Mouse (Mus musculus): ENCODE measurements at regions not wholly inside any gene's neighbourhood (a gene's known extent, or its start where the extent isn't known, plus 50 kb on each side); places are given as distances from the start of the nearest gene placed in this dataset.
A peak's percentile ranks its signal among the peaks of the same experiment; 100 is the strongest.

DNA sequence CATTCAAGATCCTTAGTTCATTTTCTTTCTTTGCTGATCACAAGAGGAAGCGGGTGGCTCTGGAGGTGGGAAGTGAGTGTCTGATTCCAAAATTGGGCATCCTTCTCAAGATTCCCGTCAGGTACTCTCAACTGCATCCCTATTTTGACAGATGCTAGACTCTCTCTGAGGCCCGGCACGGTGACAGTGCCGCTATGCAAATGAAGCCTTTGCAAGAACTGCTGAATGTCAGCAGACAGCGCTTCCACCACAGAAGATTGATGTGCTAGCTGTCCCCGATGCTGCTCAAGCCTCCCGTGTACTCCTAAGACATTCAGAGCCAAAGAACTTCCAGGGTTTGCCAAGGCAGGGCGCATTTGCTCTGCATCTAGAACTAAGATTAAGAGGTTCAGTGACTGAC lies 50.9 kb upstream of the Cpne4 start:
- DNase-seq (ENCODE audit: low spot score): no peak

DNA sequence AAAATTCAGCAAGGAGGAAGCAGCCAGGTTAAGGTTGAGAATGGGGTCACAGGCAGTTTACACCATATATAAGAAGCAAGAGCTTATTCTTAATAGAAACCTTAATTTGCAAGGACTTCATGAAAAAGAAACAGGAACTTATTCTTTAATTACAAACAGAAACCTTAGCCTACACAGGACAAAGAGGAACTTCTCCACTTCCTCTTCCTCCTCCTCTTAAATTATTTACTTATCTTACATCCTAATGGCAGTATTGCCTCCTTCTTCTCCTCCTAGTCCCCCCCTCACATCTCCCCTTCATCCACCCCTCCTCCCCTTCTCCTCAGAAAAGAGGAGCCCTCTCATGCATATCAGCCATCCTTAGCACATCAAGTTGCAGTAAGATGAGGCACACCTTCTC lies 56.4 kb upstream of the Cpne4 start:
- DNase-seq (ENCODE audit: low spot score): no peak

DNA sequence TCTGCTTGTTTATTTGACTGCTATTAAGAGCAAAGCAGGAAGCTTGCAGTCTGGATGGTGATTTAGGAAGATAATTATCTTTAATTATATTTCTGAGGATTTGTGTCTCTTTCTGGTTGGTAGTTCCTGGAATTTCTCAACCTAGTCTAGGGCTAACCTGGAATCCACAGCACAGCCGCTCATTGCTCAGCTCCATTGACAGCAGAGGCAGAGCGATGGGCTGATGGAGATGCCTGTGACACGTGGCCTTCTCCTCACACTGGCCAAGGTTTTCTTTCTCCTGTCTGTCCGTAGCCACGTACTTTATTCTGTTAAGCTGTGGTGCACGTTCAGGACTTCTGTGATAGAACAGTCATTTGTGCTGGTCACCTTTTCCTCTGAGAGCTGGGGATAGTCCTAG lies 57.7 kb upstream of the Cpne4 start:
- DNase-seq (ENCODE audit: low spot score): no peak

DNA sequence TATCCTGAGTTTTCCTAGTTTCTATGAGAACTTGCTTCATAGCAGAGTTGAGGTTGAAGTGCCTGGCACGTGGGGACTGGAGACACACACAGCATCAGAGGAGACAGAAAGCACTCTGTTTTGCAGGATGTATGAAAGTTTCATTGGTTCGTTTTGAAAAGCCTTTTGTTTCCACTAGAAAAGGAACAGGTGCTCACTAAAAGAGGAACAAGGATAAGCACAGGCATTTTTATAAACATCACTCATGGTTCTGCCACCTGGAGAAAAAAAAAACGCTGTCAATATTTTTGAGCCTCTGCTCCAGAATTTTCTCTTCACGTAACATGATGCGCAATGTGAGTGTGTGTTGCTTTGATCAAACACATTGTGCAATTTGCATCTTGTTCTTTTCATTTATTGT lies 64.6 kb upstream of the Cpne4 start:
- no peak for DNase-seq (ENCODE audit: low spot score)

- DNase-seq (ENCODE audit: low spot score): no peak
Measured at GRCm38 (mm10) chr9:104480683-104481082, 66.4 kb upstream of the Cpne4 start.

- no peak for DNase-seq (ENCODE audit: low spot score)
Measured at GRCm38 (mm10) chr9:104474831-104475230, 72.3 kb upstream of the Cpne4 start.

- DNase-seq (ENCODE audit: low spot score): no peak
Measured at GRCm38 (mm10) chr9:104467238-104467637, 79.8 kb upstream of the Cpne4 start.

DNA sequence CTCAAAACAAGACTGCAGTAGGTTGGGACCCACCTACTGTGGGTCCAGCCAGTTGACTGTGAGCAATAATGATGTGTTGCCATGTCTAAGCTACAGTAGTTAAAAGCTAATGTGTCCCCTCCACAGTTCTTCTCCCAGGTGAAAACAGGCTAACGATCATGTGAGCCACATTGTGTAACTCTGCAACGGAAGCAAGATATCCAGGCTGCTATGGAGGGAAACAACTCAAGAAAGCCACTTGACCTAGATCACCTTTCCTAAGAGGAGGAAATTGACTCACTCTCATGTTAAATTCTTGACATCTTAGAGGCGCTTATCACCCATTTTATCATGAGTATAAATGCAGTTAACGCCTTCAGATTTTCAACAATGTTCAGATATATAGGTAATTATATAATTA lies 83.4 kb upstream of the Cpne4 start:
- DNase-seq (ENCODE audit: low spot score): no peak

- DNase-seq (ENCODE audit: low spot score): no peak
Measured at GRCm38 (mm10) chr9:104460133-104460532, 87.0 kb upstream of the Cpne4 start.

- no peak for DNase-seq (ENCODE audit: low spot score)
Measured at GRCm38 (mm10) chr9:104457635-104458034, 89.5 kb upstream of the Cpne4 start.

GRCm38 (mm10) chr9:104448577-104449165 lies 98.4 kb upstream of the Cpne4 start:
- no peak for DNase-seq (ENCODE audit: low spot score)

DNA sequence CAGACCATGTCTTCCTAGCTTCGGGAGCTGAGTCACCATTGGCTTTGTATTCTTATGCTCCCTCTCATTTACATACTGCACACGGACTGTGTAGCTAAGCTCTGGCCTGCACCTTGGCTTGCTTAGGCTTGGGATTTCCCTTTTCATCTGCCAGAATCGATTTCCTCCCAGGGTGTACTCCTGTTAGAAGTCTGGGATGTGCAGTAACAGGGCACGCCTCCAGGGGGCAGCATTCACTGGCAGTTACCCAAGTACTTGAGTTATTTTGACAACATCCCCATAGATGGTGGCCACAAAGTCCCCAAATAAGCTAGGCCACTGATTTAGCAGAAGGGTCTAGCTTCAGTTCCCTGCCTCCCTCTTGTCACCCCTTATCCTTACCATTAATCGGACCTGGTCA lies 102.2 kb upstream of the Cpne4 start:
- peak; percentile 12 for DNase-seq (ENCODE audit: low spot score)

DNA sequence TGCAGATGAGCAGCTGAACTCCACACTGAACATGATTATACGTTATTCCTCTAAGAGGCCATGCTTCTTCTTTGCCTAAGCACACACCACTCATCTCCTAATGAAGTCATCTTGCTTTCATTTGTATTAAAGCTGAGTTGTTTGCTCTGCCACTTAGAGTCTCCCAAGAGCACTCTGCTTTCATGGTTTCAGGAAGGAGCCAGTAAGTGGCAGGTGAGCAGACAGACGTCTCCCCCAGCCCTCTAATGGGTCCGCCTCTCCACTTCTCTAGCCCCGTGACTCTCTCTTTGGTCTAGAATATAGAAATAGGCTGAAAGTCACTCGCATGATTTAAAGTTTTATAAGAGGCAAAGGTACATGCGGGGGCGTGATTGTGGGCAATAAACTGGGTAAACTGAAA lies 103.8 kb upstream of the Cpne4 start:
- DNase-seq (ENCODE audit: low spot score): no peak

DNA sequence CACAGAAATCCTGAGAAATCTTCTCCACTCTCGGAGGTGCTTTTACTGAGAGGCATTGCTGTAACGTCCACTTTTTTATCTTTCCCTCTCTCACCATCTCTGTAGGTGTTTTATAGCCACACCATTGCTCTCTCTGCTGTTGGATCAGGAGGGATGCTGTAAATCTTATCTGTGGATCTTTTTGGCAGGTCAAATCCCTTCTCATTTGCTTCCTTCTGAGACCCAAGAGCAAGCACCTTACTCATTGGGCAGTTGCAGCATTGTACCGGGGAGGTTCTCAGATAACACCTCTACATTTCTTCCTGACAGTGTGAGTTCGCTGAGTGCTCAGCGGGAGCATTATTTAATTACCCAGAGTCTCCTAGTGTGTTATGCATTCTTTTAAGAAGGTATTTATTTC lies 75.5 kb upstream of the Acpp start:
- no peak for DNase-seq (ENCODE audit: low spot score)

GRCm38 (mm10) chr9:104410211-104410610 lies 72.7 kb upstream of the Acpp start:
- peak; percentile 43 for DNase-seq (ENCODE audit: low spot score)

DNA sequence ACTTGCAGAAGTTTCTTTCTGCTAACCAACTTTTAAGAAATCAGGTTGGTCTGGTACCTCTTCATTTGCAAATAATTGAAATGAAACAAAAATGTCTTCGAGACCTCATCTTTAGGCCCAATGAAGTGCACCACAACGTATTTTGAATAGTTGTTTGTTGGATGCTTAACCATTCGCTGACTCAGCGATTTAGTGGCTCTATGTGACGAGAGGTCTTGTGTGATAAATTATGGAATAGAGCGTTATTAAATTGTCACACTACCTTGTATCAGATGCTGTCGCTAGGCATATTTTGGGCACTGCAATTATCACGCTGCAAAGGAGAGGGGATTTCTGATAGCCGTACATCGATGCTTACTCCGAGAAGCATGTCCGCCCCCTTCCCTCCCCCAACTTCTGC lies 71.8 kb upstream of the Acpp start:
- no peak for DNase-seq (ENCODE audit: low spot score)

DNA sequence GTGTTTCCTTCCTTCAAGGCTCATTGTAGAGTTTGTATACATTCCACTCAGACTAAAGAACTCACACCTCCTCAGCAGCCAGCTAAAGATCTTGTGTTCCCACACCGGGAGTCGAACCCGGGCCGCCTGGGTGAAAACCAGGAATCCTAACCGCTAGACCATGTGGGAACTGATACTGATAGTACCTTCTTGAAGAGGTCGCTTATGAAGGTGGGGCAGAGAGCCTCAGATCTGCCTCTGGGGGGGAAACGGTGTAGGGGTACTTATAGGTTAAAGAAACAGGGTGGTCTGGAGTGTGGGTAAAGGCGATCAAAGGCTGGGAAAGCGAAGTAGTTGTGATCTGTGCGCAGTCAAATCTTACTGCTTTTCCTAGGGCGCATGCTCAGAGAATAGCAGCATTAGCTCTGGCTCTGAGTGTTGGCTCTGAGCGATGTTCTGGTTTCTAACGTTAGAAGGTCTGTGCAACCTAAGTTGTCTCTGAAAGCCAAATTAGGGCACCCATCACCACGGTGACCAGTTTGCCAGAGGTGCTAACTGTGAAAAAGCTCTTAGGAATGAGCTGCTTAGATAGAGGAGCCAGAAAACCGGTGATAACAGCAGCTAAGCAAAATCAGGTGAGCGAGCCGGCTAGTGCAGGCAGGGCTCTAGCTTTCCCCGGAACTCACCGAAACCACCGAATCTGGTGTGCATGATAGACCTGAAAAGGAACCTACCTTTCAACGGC lies 71.2 kb upstream of the Acpp start:
- peak; percentile 26 for DNase-seq (ENCODE audit: low spot score)

- DNase-seq (ENCODE audit: low spot score): peak; percentile 66
Measured at GRCm38 (mm10) chr9:104407559-104408376, 70.2 kb upstream of the Acpp start.

- DNase-seq (ENCODE audit: low spot score): no peak
Measured at GRCm38 (mm10) chr9:104407011-104407410, 69.5 kb upstream of the Acpp start.

- DNase-seq (ENCODE audit: low spot score): no peak
Measured at GRCm38 (mm10) chr9:104406491-104406890, 68.9 kb upstream of the Acpp start.

DNA sequence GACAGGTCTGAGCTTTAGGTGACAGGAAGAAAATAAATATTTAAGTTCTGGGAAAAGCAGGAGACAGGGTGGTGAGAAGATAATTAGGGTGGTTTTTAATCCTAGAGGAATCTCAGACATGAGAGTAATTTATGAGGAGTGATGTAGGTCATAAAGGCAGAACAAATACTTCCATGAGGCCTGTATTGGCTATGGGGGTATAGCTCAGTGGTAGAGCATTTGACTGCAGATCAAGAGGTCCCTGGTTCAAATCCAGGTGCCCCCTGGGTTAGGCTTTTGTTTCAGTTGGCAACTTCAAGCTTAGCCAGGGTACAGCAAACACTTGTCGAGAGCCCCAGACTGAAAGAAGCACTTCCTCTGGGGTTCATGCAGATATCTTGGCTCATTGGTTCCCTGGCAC lies 66.3 kb upstream of the Acpp start:
- no peak for DNase-seq (ENCODE audit: low spot score)

DNA sequence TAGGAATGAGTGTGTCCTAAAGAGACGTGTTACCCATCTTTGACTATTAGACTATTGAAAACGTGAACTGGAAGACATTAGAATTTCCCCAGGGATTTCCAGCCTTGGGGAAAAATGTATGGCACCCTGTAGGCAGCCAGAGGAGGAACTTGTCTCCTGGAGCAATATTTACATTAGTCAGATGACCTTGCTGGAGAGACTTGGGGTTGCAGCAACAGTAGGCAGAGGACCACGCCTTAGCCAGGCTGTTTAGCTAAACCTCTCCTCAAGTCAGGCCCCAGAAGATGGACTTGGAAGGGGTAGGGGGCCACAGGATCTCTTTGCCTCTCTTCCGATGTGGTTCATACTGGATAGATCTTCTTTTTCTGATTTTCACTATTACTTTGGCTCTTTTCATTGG lies 64.1 kb upstream of the Acpp start:
- no peak for DNase-seq (ENCODE audit: low spot score)

DNA sequence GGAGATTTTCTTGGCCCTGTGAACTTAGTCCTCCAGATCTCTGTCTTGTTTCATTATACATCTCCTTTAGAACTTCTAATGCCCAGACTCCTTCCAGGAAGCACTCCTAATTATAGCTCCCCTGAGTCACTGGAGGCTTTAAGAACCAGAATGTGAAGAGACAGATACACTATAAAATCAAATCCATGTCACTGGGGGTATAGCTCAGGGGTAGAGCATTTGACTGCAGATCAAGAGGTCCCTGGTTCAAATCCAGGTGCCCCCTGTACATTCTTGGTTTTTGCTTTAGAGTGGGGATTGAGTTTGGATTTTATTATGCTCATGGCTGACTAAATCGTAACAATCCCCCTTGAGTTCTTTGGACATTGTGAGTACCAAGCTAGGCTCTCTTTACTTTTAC lies 62.4 kb upstream of the Acpp start:
- no peak for DNase-seq (ENCODE audit: low spot score)
